7 mouse cellular contexts compared by ENCODE assay signal in genomic region chr7:19076586-19076991, GRCm38 (mm10). TPM values are rescaled to one million over a fixed set of nuclear protein-coding genes. Genes with fewer than 3 reads are reported as not detected.
DNase-seq lines count a peak whose midpoint lies in the region; ATAC-seq and TF ChIP-seq lines count a peak whose summit lies in the region.

No protein-coding gene starts in this region.

- no peak for TF ChIP-seq EP300 in lung, postnatal 0 days (IDR thresholded peaks at IDR 0.05)

- no peak for TF ChIP-seq POLR2A in bone marrow, adult 2 months (IDR thresholded peaks at IDR 0.05; ENCODE audit: borderline replicate concordance, control insufficient read depth, low read depth, low read length)

- peaks cover 12% of the 10 kb centered on the region; the same call in 1 of the 2 replicates for H3K4me1 ChIP-seq in lung, postnatal 0 days (ENCODE audit: insufficient read depth, low read depth, low read length)
- H3K4me1 ChIP-seq in bone marrow, adult 2 months (ENCODE audit: control insufficient read depth, insufficient read depth, low read length): peaks cover 10% of the 10 kb centered on the region
- peaks cover 41% of the 10 kb centered on the region for H3K4me1 ChIP-seq in heart, embryonic 12.5 days (replicated peaks)
- H3K4me1 ChIP-seq in limb, embryonic 11.5 days (ENCODE audit: control insufficient read depth, insufficient read depth, low read length): peaks cover 13% of the 10 kb centered on the region
- H3K4me1 ChIP-seq in neural tube, embryonic 14.5 days (ENCODE audit: control insufficient read depth, insufficient read depth, low read length): peaks cover 15% of the 10 kb centered on the region; the same call in 1 of the 2 replicates

- H3K9ac ChIP-seq in lung, postnatal 0 days (replicated peaks; ENCODE audit: low read depth): peak overlapping the region; percentile 87
- peak overlapping the region; percentile 99 for H3K9ac ChIP-seq in heart, embryonic 12.5 days
- peak overlapping the region; percentile 97 for H3K9ac ChIP-seq in limb, embryonic 11.5 days (ENCODE audit: low read length)
- H3K9ac ChIP-seq in neural tube, embryonic 14.5 days (replicated peaks; ENCODE audit: low read depth, low read length): peak overlapping the region; percentile 97

- no peak; the same call in 1 of the 2 replicates for ATAC-seq in lung, postnatal 0 days
- no peak for ATAC-seq in heart, embryonic 12.5 days (ENCODE audit: insufficient number of reproducible peaks, low FRiP score)
- peak; percentile 8; the same call in 1 of the 2 replicates for ATAC-seq in limb, embryonic 11.5 days (ENCODE audit: insufficient number of reproducible peaks, low FRiP score, low TSS enrichment, low read depth)
- ATAC-seq in neural tube, embryonic 14.5 days (ENCODE audit: low read depth): no peak

- peak overlapping the region; percentile 88 for H3K27ac ChIP-seq in lung, postnatal 0 days (ENCODE audit: low read length)
- peak overlapping the region; percentile 40; the same call in 1 of the 2 replicates for H3K27ac ChIP-seq in bone marrow, adult 2 months (ENCODE audit: control insufficient read depth, insufficient read depth, low read depth, low read length, poor library complexity)
- H3K27ac ChIP-seq in heart, embryonic 12.5 days (ENCODE audit: poor library complexity, severe bottlenecking): peak overlapping the region; percentile 81
- H3K27ac ChIP-seq in limb, embryonic 11.5 days (replicated peaks; ENCODE audit: low read depth, low read length): peak overlapping the region; percentile 52; the same call in 1 of the 2 replicates
- peak overlapping the region; percentile 79 for H3K27ac ChIP-seq in neural tube, embryonic 14.5 days (ENCODE audit: low read depth, low read length)

- WGBS in lung, postnatal 0 days: under 1% methylated on average over 21 of the region's 22 CpGs
- under 1% methylated on average over 22 of the region's 22 CpGs for WGBS in bone marrow, adult 2 months
- WGBS in heart, embryonic 12.5 days: under 1% methylated on average over 22 of the region's 22 CpGs
- WGBS in limb, embryonic 11.5 days: under 1% methylated on average over 22 of the region's 22 CpGs
- 0% methylated on average over 22 of the region's 22 CpGs for WGBS in neural tube, embryonic 14.5 days

- H3K4me3 ChIP-seq in lung, postnatal 0 days (ENCODE audit: low read depth, low read length): peak overlapping the region; percentile 83
- peak overlapping the region; percentile 44 for H3K4me3 ChIP-seq in bone marrow, adult 2 months (replicated peaks; ENCODE audit: control insufficient read depth, low read depth, low read length)
- H3K4me3 ChIP-seq in heart, embryonic 12.5 days: peak overlapping the region; percentile 99
- H3K4me3 ChIP-seq in limb, embryonic 11.5 days (ENCODE audit: low read depth, low read length): peak overlapping the region; percentile 85
- H3K4me3 ChIP-seq in neural tube, embryonic 14.5 days (ENCODE audit: low read depth, low read length): peak overlapping the region; percentile 100

- no peaks in the 10 kb centered on the region for H3K27me3 ChIP-seq in lung, postnatal 0 days (replicated peaks; ENCODE audit: insufficient read depth, low read length)
- H3K27me3 ChIP-seq in heart, embryonic 12.5 days (replicated peaks): no peaks in the 10 kb centered on the region
- H3K27me3 ChIP-seq in limb, embryonic 11.5 days (ENCODE audit: control insufficient read depth, insufficient read depth, low read length): no peaks in the 10 kb centered on the region
- H3K27me3 ChIP-seq in neural tube, embryonic 14.5 days (ENCODE audit: control insufficient read depth, insufficient read depth, low read length): no peaks in the 10 kb centered on the region; the same call in 1 of the 2 replicates

- peaks cover 15% of the 10 kb centered on the region; the same call in 1 of the 2 replicates for H3K36me3 ChIP-seq in lung, postnatal 0 days (ENCODE audit: insufficient read depth, low read length)
- H3K36me3 ChIP-seq in heart, embryonic 12.5 days: peaks cover 38% of the 10 kb centered on the region
- H3K36me3 ChIP-seq in limb, embryonic 11.5 days (ENCODE audit: control insufficient read depth, insufficient read depth, low read length): peaks cover 26% of the 10 kb centered on the region
- peaks cover 30% of the 10 kb centered on the region for H3K36me3 ChIP-seq in neural tube, embryonic 14.5 days (ENCODE audit: control insufficient read depth, insufficient read depth, low read length)

- TF ChIP-seq CTCF in lung, postnatal 0 days (IDR thresholded peaks at IDR 0.05): no peak
- no peak for TF ChIP-seq CTCF in bone marrow, adult 2 months (IDR thresholded peaks at IDR 0.05; ENCODE audit: control insufficient read depth, insufficient read depth, low read length)

- H3K4me2 ChIP-seq in lung, postnatal 0 days (replicated peaks; ENCODE audit: low read depth, low read length): peak overlapping the region; percentile 84
- peak overlapping the region; percentile 95 for H3K4me2 ChIP-seq in heart, embryonic 12.5 days
- peak overlapping the region; percentile 96 for H3K4me2 ChIP-seq in limb, embryonic 11.5 days (ENCODE audit: low read depth, severe bottlenecking)
- H3K4me2 ChIP-seq in neural tube, embryonic 14.5 days (ENCODE audit: low read depth, low read length): peak overlapping the region; percentile 73

- no peak for DNase-seq in lung, postnatal 0 days (ENCODE audit: low spot score)
- no peak for DNase-seq in lung, adult 18-20 months
- DNase-seq in limb, embryonic 11.5 days (ENCODE audit: low spot score): no peak
- no peak for DNase-seq in urinary bladder, postnatal 10 days (ENCODE audit: low spot score)

- no peaks in the 10 kb centered on the region for H3K9me3 ChIP-seq in lung, postnatal 0 days (ENCODE audit: low read length)
- H3K9me3 ChIP-seq in heart, embryonic 12.5 days (replicated peaks): no peaks in the 10 kb centered on the region; the same call in 1 of the 2 replicates
- H3K9me3 ChIP-seq in limb, embryonic 11.5 days (ENCODE audit: control insufficient read depth, low read length): no peaks in the 10 kb centered on the region
- H3K9me3 ChIP-seq in neural tube, embryonic 14.5 days (ENCODE audit: control insufficient read depth, low read length): no peaks in the 10 kb centered on the region

RNA-seq across cellular contexts. Expression of gene Dmwd, which starts 0.6 kb away (rescaled TPM):
- 9.7 and 12.0 TPM in 2 replicates for polyA plus RNA-seq in lung, postnatal 0 days (2015; fragmentation: Nextera tagmentation; extraction: Ambion mirVana)
- polyA plus RNA-seq in bone marrow, adult 2 months (2011; ENCODE audit: insufficient read depth, insufficient read length, low replicate concordance, missing spikeins): 21.4 and 27.7 TPM in 2 replicates
- 15.4 and 15.5 TPM in 2 replicates for polyA plus RNA-seq in heart, embryonic 12.5 days (2016; fragmentation: Nextera tagmentation; extraction: Ambion mirVana)
- polyA plus RNA-seq in limb, embryonic 11.5 days (2014; fragmentation: Nextera tagmentation; extraction: Ambion mirVana): 18.8 and 25.6 TPM in 2 replicates
- 30.2 and 35.2 TPM in 2 replicates for polyA plus RNA-seq in neural tube, embryonic 14.5 days (2014; fragmentation: Nextera tagmentation; extraction: Ambion mirVana)

RNA-seq across cellular contexts. Expression of gene Dmpk, which starts 7.1 kb away (rescaled TPM):
- polyA plus RNA-seq in lung, postnatal 0 days (2015; fragmentation: Nextera tagmentation; extraction: Ambion mirVana): 11.5 and 14.7 TPM in 2 replicates
- 25.8 and 42.6 TPM in 2 replicates for polyA plus RNA-seq in bone marrow, adult 2 months (2011; ENCODE audit: insufficient read depth, insufficient read length, low replicate concordance, missing spikeins)
- 16.4 and 17.2 TPM in 2 replicates for polyA plus RNA-seq in heart, embryonic 12.5 days (2016; fragmentation: Nextera tagmentation; extraction: Ambion mirVana)
- 8.6 and 9.2 TPM in 2 replicates for polyA plus RNA-seq in limb, embryonic 11.5 days (2014; fragmentation: Nextera tagmentation; extraction: Ambion mirVana)
- polyA plus RNA-seq in neural tube, embryonic 14.5 days (2014; fragmentation: Nextera tagmentation; extraction: Ambion mirVana): 7.1 and 9.4 TPM in 2 replicates

RNA-seq across cellular contexts. Expression of gene Six5, which starts 17.8 kb away (rescaled TPM):
- polyA plus RNA-seq in lung, postnatal 0 days (2015; fragmentation: Nextera tagmentation; extraction: Ambion mirVana): 4.2 and 4.7 TPM in 2 replicates
- 4.7 and 6.5 TPM in 2 replicates for polyA plus RNA-seq in bone marrow, adult 2 months (2011; ENCODE audit: insufficient read depth, insufficient read length, low replicate concordance, missing spikeins)
- 7.1 and 7.2 TPM in 2 replicates for polyA plus RNA-seq in heart, embryonic 12.5 days (2016; fragmentation: Nextera tagmentation; extraction: Ambion mirVana)
- polyA plus RNA-seq in limb, embryonic 11.5 days (2014; fragmentation: Nextera tagmentation; extraction: Ambion mirVana): 8.7 and 8.9 TPM in 2 replicates
- polyA plus RNA-seq in neural tube, embryonic 14.5 days (2014; fragmentation: Nextera tagmentation; extraction: Ambion mirVana): 1.3 and 2.4 TPM in 2 replicates

RNA-seq across cellular contexts. Expression of gene Rsph6a, which starts 22.1 kb away (rescaled TPM):
- polyA plus RNA-seq in lung, postnatal 0 days (2015; fragmentation: Nextera tagmentation; extraction: Ambion mirVana): not detected in 2 replicates
- polyA plus RNA-seq in bone marrow, adult 2 months (2011; ENCODE audit: insufficient read depth, insufficient read length, low replicate concordance, missing spikeins): not detected in 2 replicates
- polyA plus RNA-seq in heart, embryonic 12.5 days (2016; fragmentation: Nextera tagmentation; extraction: Ambion mirVana): not detected in 2 replicates
- polyA plus RNA-seq in limb, embryonic 11.5 days (2014; fragmentation: Nextera tagmentation; extraction: Ambion mirVana): not detected in 2 replicates
- polyA plus RNA-seq in neural tube, embryonic 14.5 days (2014; fragmentation: Nextera tagmentation; extraction: Ambion mirVana): not detected in 2 replicates

RNA-seq across cellular contexts. Expression of gene Gm4969, which starts 41.6 kb away (rescaled TPM):
- polyA plus RNA-seq in lung, postnatal 0 days (2015; fragmentation: Nextera tagmentation; extraction: Ambion mirVana): 0.20 and 0.23 TPM in 2 replicates
- polyA plus RNA-seq in bone marrow, adult 2 months (2011; ENCODE audit: insufficient read depth, insufficient read length, low replicate concordance, missing spikeins): not detected in 2 replicates
- 2.2 TPM in 2 replicates for polyA plus RNA-seq in heart, embryonic 12.5 days (2016; fragmentation: Nextera tagmentation; extraction: Ambion mirVana)
- 1.8 and 2.0 TPM in 2 replicates for polyA plus RNA-seq in limb, embryonic 11.5 days (2014; fragmentation: Nextera tagmentation; extraction: Ambion mirVana)
- 5.9 and 9.9 TPM in 2 replicates for polyA plus RNA-seq in neural tube, embryonic 14.5 days (2014; fragmentation: Nextera tagmentation; extraction: Ambion mirVana)

Comparison
In these comparisons a context has a peak if more than half of its experiments do, and no peak if none do; other contexts are left out.
1. H3K4me3 ChIP-seq: peak in every context shown above with its lines; median percentile 100 in neural tube, embryonic 14.5 days; 99 in heart, embryonic 12.5 days; 85 in limb, embryonic 11.5 days; 83 in lung, postnatal 0 days; 44 in bone marrow, adult 2 months.